Mouse (Mus musculus) liver, embryonic 14.5 days (tissue): ENCODE results near the gene Psmd1. TPM values are rescaled to one million over a fixed set of nuclear protein-coding genes. Genes with fewer than 3 reads are reported as not detected.
"Not testable (repeated sequence)": the region's sequence is repeated elsewhere in the genome, so short reads cannot be mapped to it uniquely, and the experiment has no call there.

ENCODE experiments used
- ATAC-seq: fragments of 200-750 bp; cut with Nextera tagmentation; 2 replicates; pipeline ENCODE4 v1.8.0; 2017; ENCODE audit warnings: moderate number of reproducible peaks, mild to moderate bottlenecking, moderate library complexity; ENCODE audit not compliant: insufficient read depth
- DNase-seq, 3 experiments: peaks; one replicate each; pipeline ENCODE4 v3.0.0-alpha.2; 2012 to 2013; ENCODE audit warnings: low read depth in 3 of 3, low spot score in 3 of 3
- H3K27ac ChIP-seq: fragments of 300-500 bp; sonication (generic); 2 replicates; pipeline ENCODE4 v1.5.1; 2014; ENCODE audit warnings: moderate library complexity, mild to moderate bottlenecking, control low read depth, inconsistent platforms
- H3K27me3 ChIP-seq: fragments of 300-500 bp; sonication (generic); 2 replicates; pipeline ENCODE4 v1.6.1; 2014; ENCODE audit warnings: mild to moderate bottlenecking, low read length, moderate library complexity; ENCODE audit not compliant: control insufficient read depth, insufficient read depth
- H3K36me3 ChIP-seq: fragments of 300-500 bp; sonication (generic); replicated peaks from 2 replicates; pipeline ENCODE4 v1.6.1; 2014; ENCODE audit warnings: low read depth; ENCODE audit not compliant: control insufficient read depth, insufficient read depth
- H3K4me1 ChIP-seq, 2 experiments: fragments of 200-500 bp in 1 of 2; fragments of 300-500 bp in 1 of 2; sonication (generic) in 1 of 2; replicated peaks; 2 replicates each; pipeline ENCODE4 v1.6.1; 2012 to 2014; ENCODE audit warnings: antibody characterized with exemption in 1 of 2, inconsistent platforms in 1 of 2, low read length in 1 of 2; ENCODE audit not compliant: control insufficient read depth in 2 of 2, insufficient read depth in 2 of 2
- H3K4me2 ChIP-seq: fragments of 300-500 bp; sonication (generic); 2 replicates; pipeline ENCODE4 v1.6.1; 2014; ENCODE audit warnings: low read depth, mild to moderate bottlenecking, control low read depth, moderate library complexity
- H3K4me3 ChIP-seq, 2 experiments: fragments of 200-500 bp in 1 of 2; fragments of 300-500 bp in 1 of 2; sonication (generic) in 1 of 2; 2 replicates each; pipeline ENCODE4 v1.5.1; 2012 to 2014; ENCODE audit warnings: low read depth in 2 of 2, low read length in 2 of 2, mild to moderate bottlenecking in 2 of 2, control low read depth in 1 of 2, inconsistent platforms in 1 of 2, moderate library complexity in 1 of 2; ENCODE audit not compliant: insufficient read depth in 1 of 2
- H3K9ac ChIP-seq: fragments of 300-500 bp; sonication (generic); replicated peaks from 2 replicates; pipeline ENCODE4 v1.6.1; 2014; ENCODE audit warnings: mild to moderate bottlenecking, control low read depth, moderate library complexity
- H3K9me3 ChIP-seq: fragments of 300-500 bp; sonication (generic); 2 replicates; pipeline ENCODE4 v1.6.1; 2016; ENCODE audit warnings: low read length, mixed read lengths; ENCODE audit not compliant: control insufficient read depth
- CTCF ChIP-seq: IDR thresholded peaks from 2 replicates; pipeline ENCODE4 v1.5.1; 2016; ENCODE audit warnings: antibody characterized with exemption, low read depth, control low read depth
- EP300 ChIP-seq: IDR thresholded peaks from 2 replicates; pipeline ENCODE4 v1.6.1; 2016; ENCODE audit warnings: antibody characterized with exemption, low read depth
- WGBS: fragments of 180-500 bp; shearing (Covaris S2); extraction: QIAGEN DNeasy Blood & Tissue Kit; methylation state at CpG from one replicate; pipeline ENCODE4 v1.1.7; 2014; ENCODE audit not compliant: insufficient replicate concordance; 5-methylcytosine and 5-hydroxymethylcytosine counted together
- polyA plus RNA-seq, 2 experiments: library from polyadenylated mRNA; depleted of rRNA in 1 of 2; stranded (reverse) in 1 of 2; unstranded in 1 of 2; fragments of >200 nt; fragmentation: Nextera tagmentation in 1 of 2; extraction: Ambion mirVana in 1 of 2; gene quantifications; 2 replicates each; pipeline versions ENCODE4 v1.2.1 to v1.2.3; 2012 to 2014

Psmd1 gene
- polyA plus RNA-seq (2012; rRNA removed) (43.7 and 53.0 TPM in 2 replicates), polyA plus RNA-seq (2014; fragmentation: Nextera tagmentation; extraction: Ambion mirVana) (104 and 107 TPM in 2 replicates)

DNA sequence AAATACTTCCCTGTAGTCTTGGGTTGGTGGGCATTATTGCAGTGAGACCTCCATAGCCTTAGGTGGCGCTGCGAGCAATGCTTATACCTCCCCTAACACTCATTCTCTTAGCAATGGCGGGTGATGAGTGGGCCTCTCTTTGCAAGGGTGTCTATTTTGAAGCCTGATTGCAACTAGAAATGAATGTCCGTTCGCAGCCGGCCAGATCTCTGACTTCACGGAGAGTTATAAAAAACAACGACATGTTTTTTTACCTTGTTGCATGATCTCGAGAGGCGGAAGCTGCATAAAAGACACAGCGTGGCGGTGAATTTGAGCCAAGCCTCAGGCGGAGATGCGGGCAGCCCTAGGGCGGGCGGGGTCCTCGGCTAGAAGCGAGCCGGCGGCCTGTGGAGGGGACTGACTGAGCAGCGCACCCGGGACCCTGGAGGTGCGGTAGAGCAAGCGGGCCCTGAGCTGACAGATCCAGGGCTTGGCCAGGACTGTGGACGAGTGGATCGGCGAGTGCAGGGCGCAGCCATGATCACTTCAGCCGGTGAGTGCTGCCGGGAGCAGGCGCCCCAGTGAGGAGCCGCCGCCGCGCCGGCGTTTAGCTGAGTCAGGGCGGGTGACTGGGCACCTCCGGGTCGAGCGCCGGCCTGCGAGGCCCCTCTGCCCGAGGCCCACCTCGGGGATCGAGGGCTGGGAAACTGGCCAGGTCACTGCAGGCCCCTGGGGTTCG is at the start of gene Psmd1:
TSS of gene Psmd1 (plus strand) at position 117 of the 721 bp plus-strand sequence.
- Histone ChIP-seq H3K9ac (peak within 1 kb of the TSS; percentile 100), H3K4me3 (peak within 1 kb of the TSS; percentile 92 to 99), H3K9me3 (no peaks in the 10 kb centered on the region; the same call in 1 of the 2 replicates), H3K4me2 (peak within 1 kb of the TSS; percentile 95), H3K36me3 (peaks cover 5% of the 10 kb centered on the region; the same call in 1 of the 2 replicates), H3K27me3 (no peaks in the 10 kb centered on the region), H3K4me1 (peaks cover 16 to 21% of the 10 kb centered on the region in 2 experiments), H3K27ac (peak within 1 kb of the TSS; percentile 75)
- DNase-seq (peak; percentile 84 to 93 (median 86)), ATAC-seq (peak; percentile 93)
- WGBS: under 1% methylated on average over 47 of the region's 47 CpGs
- peak; percentile 83 for TF ChIP-seq EP300
- peak; percentile 95 for TF ChIP-seq CTCF

DNA sequence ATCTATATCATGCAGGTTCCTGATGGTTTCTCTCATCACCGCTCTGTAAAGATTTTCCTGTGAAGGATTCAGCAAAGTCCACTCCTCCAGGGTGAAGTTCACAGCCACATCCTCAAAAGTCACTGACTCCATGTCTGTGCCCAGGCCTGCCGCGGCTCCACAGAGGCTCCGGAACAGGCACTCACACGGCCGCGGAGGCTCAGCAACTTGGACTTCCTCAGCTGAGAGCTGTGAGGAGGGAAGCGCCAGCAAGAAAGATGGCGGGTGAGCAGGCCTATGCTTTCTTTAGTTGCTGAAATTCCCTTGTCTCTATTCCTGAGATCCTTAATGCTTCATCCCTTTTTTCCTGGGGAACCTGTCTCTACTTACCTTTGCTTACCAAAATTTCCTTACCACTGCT is 48.4 kb upstream of the Psmd1 start:
- H3K9ac ChIP-seq, H3K36me3 ChIP-seq, H3K4me2 ChIP-seq, DNase-seq, ATAC-seq, H3K4me3 ChIP-seq, H3K4me1 ChIP-seq, H3K9me3 ChIP-seq, H3K27ac ChIP-seq: not testable (repeated sequence)
- WGBS: 85% methylated on average over 9 of the region's 9 CpGs
- H3K27me3 ChIP-seq: peaks cover 19% of the 10 kb centered on the region

DNA sequence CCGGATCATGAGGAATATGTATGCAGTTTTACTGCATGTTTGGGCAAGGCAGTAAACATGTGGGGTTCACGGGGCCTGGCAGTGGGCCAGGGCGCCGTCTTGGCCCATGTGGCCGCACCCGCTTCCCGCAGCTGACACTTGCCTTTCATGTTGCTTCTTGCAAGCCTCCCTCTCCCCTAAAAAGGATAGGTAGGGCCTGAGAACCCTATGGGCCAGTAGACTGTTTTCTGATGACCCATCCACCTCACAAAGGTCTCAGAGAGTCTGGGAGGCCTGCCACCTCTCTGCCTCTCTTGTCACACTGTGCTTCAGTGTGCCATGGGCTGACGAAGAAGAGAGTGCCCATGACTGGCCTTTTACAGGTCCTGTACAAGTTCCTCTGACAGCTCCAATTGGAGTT is 47.7 kb upstream of the Psmd1 start, which contains the start of gene Spata3:
TSS of gene Spata3 (plus strand) at position 301 of the 400 bp plus-strand sequence.
- no peak within 1 kb of the TSS for H3K9ac ChIP-seq
- H3K36me3 ChIP-seq: no peaks in the 10 kb centered on the region
- TF ChIP-seq EP300: no peak
- no peak for TF ChIP-seq CTCF
- H3K4me1 ChIP-seq: peaks cover 0 to 4% of the 10 kb centered on the region in 2 experiments; a peak in 1 of 4 replicates
- H3K27ac ChIP-seq: no peak within 1 kb of the TSS
- peaks cover 19% of the 10 kb centered on the region for H3K27me3 ChIP-seq
- H3K4me3 ChIP-seq: no peak within 1 kb of the TSS
- H3K4me2 ChIP-seq: no peak within 1 kb of the TSS
- DNase-seq: no peak
- H3K9me3 ChIP-seq: no peaks in the 10 kb centered on the region
- no peak for ATAC-seq
- WGBS: 74% methylated on average over 8 of the region's 8 CpGs

DNA sequence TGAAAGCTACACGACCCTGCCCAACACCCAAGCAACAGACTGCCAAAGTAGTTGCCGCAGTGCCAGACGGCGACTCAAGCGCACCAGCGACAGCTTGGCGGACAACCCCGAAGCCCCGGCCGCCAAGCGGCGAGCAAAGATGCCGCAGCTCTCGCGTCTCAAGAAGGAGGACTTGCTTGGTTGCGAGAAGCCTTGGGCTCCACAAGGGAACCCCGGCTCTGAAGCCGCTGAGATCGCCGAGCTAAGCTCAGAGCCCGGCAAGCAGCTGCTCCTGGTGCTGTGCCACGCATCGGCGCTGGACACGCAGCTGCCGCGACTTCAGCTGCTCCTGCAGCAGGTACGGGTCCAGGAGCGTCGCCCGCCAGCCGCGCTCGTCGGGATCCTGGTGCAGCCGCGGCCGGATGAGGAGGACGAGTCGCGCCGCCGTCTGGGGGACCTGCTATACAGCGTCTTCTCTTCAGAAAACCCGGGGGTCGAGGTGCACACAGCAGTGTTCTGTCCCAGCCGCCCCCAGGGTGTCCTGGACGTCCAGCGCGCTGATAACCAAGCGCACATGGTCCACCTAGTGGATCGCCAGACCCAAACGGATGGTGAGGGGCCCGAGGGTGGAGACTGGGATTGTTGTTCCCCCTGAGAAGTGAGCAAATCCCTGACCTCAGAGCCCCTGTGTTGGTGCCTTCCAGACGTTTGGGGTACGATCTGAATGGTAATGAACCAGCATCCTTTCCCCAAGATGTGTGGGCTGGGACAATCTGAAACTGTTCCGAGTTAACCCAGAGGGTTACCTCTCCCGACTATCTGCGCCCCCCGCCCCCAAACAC is 45.7 kb upstream of the Psmd1 start:
- no peaks in the 10 kb centered on the region for H3K36me3 ChIP-seq
- TF ChIP-seq EP300: no peak
- peak; percentile 19; the same call in 1 of the 2 replicates for TF ChIP-seq CTCF
- H3K9me3 ChIP-seq: no peaks in the 10 kb centered on the region
- H3K4me2 ChIP-seq: peak overlapping the region; percentile 53
- H3K4me3 ChIP-seq: peak overlapping the region; percentile 29 to 39; a peak in 3 of 4 replicates
- WGBS: 3% methylated on average over 60 of the region's 60 CpGs
- H3K27ac ChIP-seq: no peak overlapping the region
- ATAC-seq (no peak), DNase-seq (no peak)
- H3K4me1 ChIP-seq: peaks cover 0 to 4% of the 10 kb centered on the region in 2 experiments; a peak in 1 of 4 replicates
- H3K9ac ChIP-seq: 0 out of 2 replicates have a peak overlapping the region, but pooled peaks have one; percentile 21
- H3K27me3 ChIP-seq: peaks cover 19% of the 10 kb centered on the region
